Mouse (Mus musculus) forebrain, embryonic 13.5 days (tissue): Measurements from ENCODE around the gene St3gal4. TPM values are rescaled to one million over a fixed set of nuclear protein-coding genes. Genes with fewer than 3 reads are reported as not detected.
"Not testable (repeated sequence)": the region's sequence is repeated elsewhere in the genome, so short reads cannot be mapped to it uniquely, and the experiment has no call there.

Experiments used
- ATAC-seq: fragments of 200-750 bp; cut with Nextera tagmentation; 2 replicates; pipeline ENCODE4 v1.8.0; 2017
- H3K27ac ChIP-seq: fragments of 300-500 bp; sonication (generic); 2 replicates; pipeline ENCODE4 v1.5.1; 2015; ENCODE audit warnings: inconsistent platforms, mild to moderate bottlenecking, moderate library complexity
- H3K27me3 ChIP-seq: fragments of 300-500 bp; sonication (generic); 2 replicates; pipeline ENCODE4 v1.6.1; 2015; ENCODE audit warnings: mild to moderate bottlenecking, inconsistent platforms
- H3K36me3 ChIP-seq: fragments of 300-500 bp; sonication (generic); 2 replicates; pipeline ENCODE4 v1.6.1; 2015; ENCODE audit warnings: mild to moderate bottlenecking, inconsistent platforms; ENCODE audit not compliant: poor library complexity, severe bottlenecking
- H3K4me1 ChIP-seq: fragments of 300-500 bp; sonication (generic); 2 replicates; pipeline ENCODE4 v1.6.1; 2015; ENCODE audit warnings: inconsistent platforms
- H3K4me2 ChIP-seq: fragments of 300-500 bp; sonication (generic); 2 replicates; pipeline ENCODE4 v1.6.1; 2015; ENCODE audit warnings: inconsistent platforms, mild to moderate bottlenecking, moderate library complexity
- H3K4me3 ChIP-seq: fragments of 300-500 bp; sonication (generic); 2 replicates; pipeline ENCODE4 v1.5.1; 2015; ENCODE audit warnings: mild to moderate bottlenecking, inconsistent platforms
- H3K9ac ChIP-seq: fragments of 300-500 bp; sonication (generic); 2 replicates; pipeline ENCODE4 v1.6.1; 2015; ENCODE audit warnings: mild to moderate bottlenecking, inconsistent platforms
- H3K9me3 ChIP-seq: fragments of 300-500 bp; sonication (generic); replicated peaks from 2 replicates; pipeline ENCODE4 v1.6.1; 2016; ENCODE audit warnings: inconsistent platforms
- WGBS: fragments of 180-500 bp; shearing (Covaris S2); methylation state at CpG from one replicate; pipeline ENCODE4 v1.1.7; 2015; 5-methylcytosine and 5-hydroxymethylcytosine counted together
- polyA plus RNA-seq: library from polyadenylated mRNA; unstranded; fragments of >200 nt; fragmentation: Nextera tagmentation; extraction: Ambion mirVana; gene quantifications from 2 replicates; pipeline ENCODE4 v1.2.1, GENCODE M21; 2015

St3gal4 gene
- polyA plus RNA-seq, 1 experiment from 2014 or later: 10.8 TPM

DNA sequence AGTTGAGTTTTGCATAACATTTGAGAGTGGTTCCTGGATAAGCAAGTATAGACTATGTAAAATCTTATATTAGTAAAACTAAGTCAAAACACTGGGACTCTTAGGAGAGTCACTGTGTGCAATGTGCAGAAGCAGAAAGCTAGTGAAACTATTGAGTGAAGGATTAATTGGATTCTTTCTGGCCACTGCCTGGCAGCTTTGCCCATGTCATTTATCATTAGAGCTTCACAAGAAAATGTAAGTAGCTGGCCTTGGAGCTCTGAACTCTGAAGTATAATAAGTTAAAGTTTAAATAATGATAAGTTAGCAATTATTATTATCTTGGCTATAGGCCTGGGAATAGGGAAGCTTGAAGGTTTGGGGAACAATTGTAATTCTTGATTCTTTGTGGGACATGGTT, 29.8 kb upstream of the St3gal4 start:
- not testable (repeated sequence) for ATAC-seq, H3K36me3 ChIP-seq, H3K27ac ChIP-seq, H3K9me3 ChIP-seq, H3K4me1 ChIP-seq, H3K4me3 ChIP-seq, H3K4me2 ChIP-seq, H3K27me3 ChIP-seq, H3K9ac ChIP-seq

DNA sequence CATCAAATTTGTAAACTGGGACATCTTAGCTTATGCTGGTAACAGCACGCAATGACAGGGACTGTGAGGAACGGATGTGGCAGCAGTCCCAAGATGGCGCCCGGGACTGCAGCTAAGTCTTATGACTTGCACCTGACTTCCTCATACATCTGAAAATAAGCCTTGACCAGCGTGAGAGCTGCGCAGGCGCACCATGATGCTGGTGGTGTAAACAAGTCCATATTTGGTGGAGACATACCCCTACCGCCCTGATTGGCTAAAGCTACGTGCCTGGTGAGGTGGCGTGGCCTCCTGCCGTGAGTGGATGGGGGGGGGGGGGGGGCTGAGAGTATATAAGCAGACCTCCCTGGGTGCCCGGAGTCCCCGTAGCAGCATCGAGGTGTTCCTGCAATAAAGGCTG, 28.2 kb upstream of the St3gal4 start:
- H3K27me3 ChIP-seq, H3K36me3 ChIP-seq, H3K4me2 ChIP-seq, H3K4me1 ChIP-seq, ATAC-seq, H3K9me3 ChIP-seq, H3K27ac ChIP-seq, H3K4me3 ChIP-seq, H3K9ac ChIP-seq: not testable (repeated sequence)
- 96% methylated on average over 14 of the region's 14 CpGs for WGBS

DNA sequence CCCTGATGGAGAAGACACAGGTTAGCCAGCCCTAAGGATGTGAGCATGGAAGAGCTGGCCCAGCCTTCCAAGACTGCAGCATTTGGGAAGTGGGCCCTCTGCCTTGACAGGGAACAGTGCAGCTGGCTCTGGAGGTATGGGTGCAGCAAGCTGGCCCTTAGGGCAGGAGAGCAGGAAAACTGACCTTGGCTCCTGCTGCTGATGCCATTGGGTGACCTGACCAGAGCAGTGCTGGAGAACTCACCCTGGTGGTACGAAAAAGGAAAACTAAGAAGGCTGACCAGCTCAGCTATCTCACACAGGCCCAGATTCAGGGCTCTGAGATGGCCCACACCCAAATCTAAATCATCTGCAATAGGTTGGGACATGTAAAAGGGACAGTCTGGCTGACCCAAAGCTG, 26.8 kb upstream of the St3gal4 start:
- H3K9ac ChIP-seq: no peak overlapping the region
- H3K4me3 ChIP-seq: no peak overlapping the region
- no peaks in the 10 kb centered on the region for H3K4me1 ChIP-seq
- no peak overlapping the region for H3K27ac ChIP-seq
- 92% methylated on average over 1 of the region's 1 CpGs for WGBS
- no peaks in the 10 kb centered on the region for H3K27me3 ChIP-seq
- no peak overlapping the region for H3K4me2 ChIP-seq
- H3K36me3 ChIP-seq: no peaks in the 10 kb centered on the region
- ATAC-seq: no peak
- H3K9me3 ChIP-seq: no peaks in the 10 kb centered on the region

DNA sequence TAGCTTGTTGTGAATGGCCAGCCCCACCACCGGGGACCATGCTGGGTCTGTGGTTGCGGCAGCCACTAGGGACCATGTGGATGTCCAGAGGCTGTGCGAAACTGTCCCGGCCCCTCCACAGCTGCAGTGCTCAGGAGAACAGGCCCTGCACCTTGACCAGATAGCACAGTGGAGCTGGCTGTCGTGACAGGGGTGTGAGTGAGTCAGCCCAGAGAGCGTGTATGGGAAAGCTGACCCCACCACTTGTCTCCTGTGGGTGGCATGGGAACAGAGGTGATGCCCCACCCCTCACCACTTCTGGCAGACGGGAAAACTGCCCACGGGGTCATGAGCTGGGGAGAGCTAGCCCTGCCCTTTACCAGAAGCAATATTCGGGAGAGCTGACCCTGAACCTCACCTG, 26.1 kb upstream of the St3gal4 start:
- no peak overlapping the region for H3K9ac ChIP-seq
- no peak overlapping the region for H3K27ac ChIP-seq
- no peak for ATAC-seq
- H3K36me3 ChIP-seq: no peaks in the 10 kb centered on the region
- H3K4me3 ChIP-seq: no peak overlapping the region
- H3K9me3 ChIP-seq: no peaks in the 10 kb centered on the region
- no peaks in the 10 kb centered on the region for H3K27me3 ChIP-seq
- WGBS: 92% methylated on average over 9 of the region's 9 CpGs
- no peak overlapping the region for H3K4me2 ChIP-seq
- no peaks in the 10 kb centered on the region for H3K4me1 ChIP-seq

DNA sequence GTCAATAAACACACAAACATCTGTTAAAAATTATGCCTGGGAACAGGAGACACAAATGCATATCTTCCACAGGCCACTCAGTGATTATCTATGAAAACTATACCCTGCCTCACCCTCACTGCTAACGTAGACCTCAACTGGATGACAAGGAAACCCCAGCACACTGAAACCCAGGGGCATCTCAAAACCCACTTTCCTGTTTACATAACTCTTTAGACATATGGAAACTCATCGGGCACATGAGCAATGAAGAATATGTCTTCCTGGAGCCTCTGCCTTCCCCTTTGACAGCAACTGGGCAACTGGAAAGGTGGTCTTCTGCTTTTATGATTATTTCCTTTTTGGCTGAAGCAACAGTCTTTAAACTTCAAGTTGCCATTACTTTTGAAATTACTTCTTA, 23.2 kb upstream of the St3gal4 start:
- Histone ChIP-seq H3K4me1 (no peaks in the 10 kb centered on the region), H3K9ac (no peak overlapping the region), H3K36me3 (no peaks in the 10 kb centered on the region), H3K4me3 (no peak overlapping the region), H3K27ac (no peak overlapping the region), H3K4me2 (no peak overlapping the region), H3K9me3 (no peaks in the 10 kb centered on the region), H3K27me3 (no peaks in the 10 kb centered on the region)
- no peak for ATAC-seq
- WGBS: 90% methylated on average over 2 of the region's 2 CpGs

DNA sequence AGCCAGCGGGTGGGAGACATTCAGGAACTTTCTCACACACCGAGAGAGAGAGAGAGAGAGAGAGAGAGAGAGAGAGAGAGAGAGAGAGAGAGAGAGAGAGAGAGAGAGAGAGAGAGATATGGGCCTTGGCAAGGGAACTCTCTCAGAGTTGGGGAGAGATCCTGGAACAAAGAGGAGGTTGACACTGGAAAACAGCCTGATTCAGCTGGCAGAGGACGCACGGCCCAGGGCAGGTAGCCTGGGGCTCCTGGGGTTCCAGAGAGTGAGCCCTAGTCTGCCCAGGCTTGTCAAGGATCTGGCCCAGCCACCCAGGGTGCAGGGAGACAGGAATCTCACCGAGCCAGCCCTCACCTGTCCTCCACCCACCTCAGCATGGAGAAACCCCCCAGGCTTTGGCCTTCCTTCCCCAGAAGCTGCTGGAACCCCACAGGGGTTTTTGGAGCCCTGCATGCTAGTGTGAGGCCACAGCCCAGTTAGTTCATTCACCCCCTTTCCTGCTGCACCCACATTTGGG, 20.2 kb upstream of the St3gal4 start:
- Histone ChIP-seq H3K27ac (no peak overlapping the region), H3K4me2 (no peak overlapping the region), H3K27me3 (no peaks in the 10 kb centered on the region), H3K9me3 (no peaks in the 10 kb centered on the region), H3K4me1 (no peaks in the 10 kb centered on the region), H3K4me3 (no peak overlapping the region), H3K9ac (no peak overlapping the region), H3K36me3 (peaks cover 11% of the 10 kb centered on the region)
- ATAC-seq: no peak
- WGBS: 73% methylated on average over 5 of the region's 5 CpGs

DNA sequence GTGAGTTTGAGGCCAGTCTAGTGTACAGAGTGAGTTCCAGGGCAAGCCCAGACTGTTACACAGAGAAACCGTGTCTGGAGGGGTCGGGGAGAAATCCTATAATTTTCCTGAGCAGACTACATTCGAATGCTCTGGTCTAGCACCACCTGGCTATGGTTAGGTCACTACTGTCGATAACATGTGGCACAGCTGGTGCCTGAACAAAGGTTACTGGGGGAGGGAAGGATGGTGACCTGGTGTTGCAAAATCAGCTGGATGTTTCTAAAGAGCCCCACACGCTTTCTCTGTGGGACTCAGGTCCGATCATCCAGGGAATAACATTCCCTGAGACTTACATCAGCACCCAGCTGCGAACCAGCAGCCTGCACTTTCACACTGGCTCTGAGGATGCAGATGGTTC, 19.0 kb upstream of the St3gal4 start:
- H3K4me1 ChIP-seq: no peaks in the 10 kb centered on the region
- H3K4me3 ChIP-seq: no peak overlapping the region
- no peak overlapping the region for H3K27ac ChIP-seq
- no peak for ATAC-seq
- no peak overlapping the region for H3K9ac ChIP-seq
- H3K36me3 ChIP-seq: peaks cover 11% of the 10 kb centered on the region
- H3K27me3 ChIP-seq: no peaks in the 10 kb centered on the region
- H3K4me2 ChIP-seq: no peak overlapping the region
- WGBS: 83% methylated on average over 7 of the region's 7 CpGs
- no peaks in the 10 kb centered on the region for H3K9me3 ChIP-seq

DNA sequence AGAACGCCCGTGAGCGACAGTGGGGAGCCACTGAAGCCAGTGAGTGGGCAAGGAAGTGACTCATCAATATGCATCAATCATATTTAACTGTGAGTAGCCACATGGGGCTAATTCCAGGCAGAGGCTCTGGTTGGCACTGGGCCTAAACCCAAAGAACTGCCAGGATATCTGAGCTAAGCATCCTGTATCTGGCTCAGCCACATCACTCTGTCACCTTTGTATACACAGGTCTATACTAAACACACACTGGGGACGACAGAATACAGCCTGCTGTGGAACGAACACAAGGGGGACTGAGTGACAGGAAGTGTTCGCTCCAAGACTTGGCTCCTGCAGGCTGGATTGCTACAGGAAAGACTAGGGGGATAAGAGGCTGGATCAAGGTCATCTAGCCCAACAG, 16.5 kb upstream of the St3gal4 start:
- Histone ChIP-seq H3K4me1 (no peaks in the 10 kb centered on the region), H3K9ac (no peak overlapping the region), H3K36me3 (peaks cover 11% of the 10 kb centered on the region), H3K27ac (no peak overlapping the region), H3K27me3 (no peaks in the 10 kb centered on the region), H3K4me2 (no peak overlapping the region), H3K4me3 (no peak overlapping the region), H3K9me3 (no peaks in the 10 kb centered on the region)
- 78% methylated on average over 6 of the region's 6 CpGs for WGBS
- no peak for ATAC-seq

DNA sequence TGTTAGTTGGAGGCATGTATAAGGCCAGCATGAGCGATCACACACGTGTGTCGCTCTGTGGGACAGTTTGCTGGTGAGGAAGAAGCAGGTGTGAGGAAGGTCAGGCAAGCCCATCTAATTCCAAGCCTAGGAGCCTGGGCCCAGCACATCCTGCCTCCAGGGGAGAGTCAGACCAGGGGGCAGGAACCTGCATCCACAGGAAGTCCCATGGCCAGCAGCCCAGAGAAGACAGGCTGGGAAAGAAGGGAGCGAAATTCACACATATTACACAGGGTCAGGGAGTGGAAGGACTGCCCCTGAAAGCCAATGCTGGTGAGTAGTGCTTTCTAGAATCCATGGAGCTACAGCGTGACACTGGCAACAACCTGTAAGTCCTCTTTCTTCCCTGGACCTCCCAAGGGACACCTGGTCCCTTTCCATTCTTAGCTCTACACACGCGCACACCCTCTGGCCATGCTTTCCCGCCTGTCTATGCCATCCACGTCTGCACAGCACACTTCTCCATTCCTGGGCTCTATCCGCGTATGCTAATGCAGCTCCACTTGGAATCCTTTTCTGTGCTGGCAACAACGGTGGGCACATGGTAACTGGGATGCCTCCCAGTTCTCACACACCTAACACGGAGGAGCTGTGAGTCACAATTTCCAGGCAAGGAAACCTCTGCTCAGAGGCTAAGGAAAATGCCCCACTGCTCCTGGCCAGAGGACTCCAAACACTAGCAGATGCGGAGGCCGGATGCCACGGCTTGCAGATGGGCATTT, 12.7 kb upstream of the St3gal4 start:
- no peak overlapping the region for H3K4me3 ChIP-seq
- peak; percentile 58; the same call in 1 of the 2 replicates for ATAC-seq
- WGBS: 90% methylated on average over 16 of the region's 16 CpGs

DNA sequence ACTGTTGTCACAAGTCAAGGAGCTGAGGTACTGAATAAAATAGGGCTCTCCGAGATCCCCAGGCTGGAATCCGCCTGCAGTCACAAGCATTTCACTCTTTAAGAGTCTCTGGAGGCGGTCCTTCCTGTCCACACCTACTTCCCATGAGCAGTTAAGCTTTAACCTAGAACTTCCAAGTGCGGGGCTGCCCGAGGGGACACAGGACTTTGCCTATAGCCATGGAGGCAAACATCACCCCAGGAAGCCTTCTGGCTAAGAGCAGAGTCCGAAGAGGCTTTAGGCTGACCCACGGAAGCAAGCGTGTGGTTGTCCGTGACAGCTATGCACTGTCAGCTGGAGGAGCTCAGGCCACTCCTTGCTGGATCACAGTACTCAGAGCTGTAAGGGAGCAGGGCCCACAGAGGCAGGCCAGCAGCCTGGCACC, 9.9 kb upstream of the St3gal4 start:
- Histone ChIP-seq H3K4me3 (no peak overlapping the region), H3K4me1 (no peaks in the 10 kb centered on the region), H3K27me3 (no peaks in the 10 kb centered on the region), H3K9ac (no peak overlapping the region), H3K36me3 (peaks cover 38% of the 10 kb centered on the region), H3K9me3 (no peaks in the 10 kb centered on the region), H3K27ac (no peak overlapping the region), H3K4me2 (no peak overlapping the region)
- 91% methylated on average over 9 of the region's 9 CpGs for WGBS
- ATAC-seq: no peak

More for the DNA sequence above, 12.7 kb upstream of the St3gal4 start:
- Histone ChIP-seq H3K9ac (no peak overlapping the region), H3K27me3 (no peaks in the 10 kb centered on the region), H3K9me3 (no peaks in the 10 kb centered on the region), H3K4me1 (no peaks in the 10 kb centered on the region), H3K36me3 (peaks cover 32% of the 10 kb centered on the region), H3K4me2 (no peak overlapping the region), H3K27ac (no peak overlapping the region)

DNA sequence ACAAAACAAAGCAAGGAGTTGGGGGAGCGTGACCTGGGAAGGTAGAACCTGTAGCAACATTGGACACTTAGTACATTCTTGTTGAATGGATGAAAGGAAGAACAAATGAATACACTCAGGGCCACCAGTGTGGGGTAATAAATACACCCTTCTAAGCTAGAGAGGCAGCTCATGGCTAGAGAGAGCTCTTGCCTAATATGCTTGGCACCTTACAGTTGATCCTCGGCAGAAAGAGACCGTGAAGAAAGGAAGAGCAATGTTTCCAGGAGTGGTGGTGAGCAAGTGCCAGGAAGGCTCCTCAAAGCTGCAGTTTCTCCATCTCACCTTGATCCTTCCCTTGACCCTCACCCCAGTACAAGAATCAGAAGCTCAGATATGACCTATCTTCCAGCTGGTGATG, 9.5 kb upstream of the St3gal4 start:
- Histone ChIP-seq H3K27me3 (no peaks in the 10 kb centered on the region), H3K4me3 (no peak overlapping the region), H3K9me3 (no peaks in the 10 kb centered on the region), H3K4me2 (no peak overlapping the region), H3K4me1 (no peaks in the 10 kb centered on the region), H3K27ac (no peak overlapping the region), H3K9ac (no peak overlapping the region), H3K36me3 (peaks cover 42% of the 10 kb centered on the region)
- ATAC-seq: no peak
- WGBS: 91% methylated on average over 3 of the region's 3 CpGs

DNA sequence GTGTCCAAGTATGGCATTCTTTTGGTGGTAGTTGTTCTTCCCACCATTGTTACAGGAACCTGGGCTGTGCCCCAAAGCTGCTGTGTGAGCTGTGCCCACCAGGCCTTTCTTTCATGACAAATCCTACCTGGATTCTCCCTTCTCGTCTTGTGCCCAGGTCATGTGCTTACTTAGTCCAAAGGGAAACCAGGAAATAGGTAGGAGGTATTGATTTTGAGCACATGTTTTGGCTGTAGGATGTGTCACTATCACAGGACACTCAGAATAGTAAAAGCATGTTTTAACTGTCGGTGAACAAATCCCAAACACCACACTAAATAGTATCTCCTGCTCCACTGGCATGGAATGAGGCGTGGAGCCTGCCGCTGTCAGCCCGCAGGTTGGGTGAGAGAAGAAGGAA, 8.5 kb upstream of the St3gal4 start:
- ATAC-seq: no peak
- no peak overlapping the region for H3K9ac ChIP-seq
- H3K9me3 ChIP-seq: no peaks in the 10 kb centered on the region
- peaks cover 47% of the 10 kb centered on the region for H3K36me3 ChIP-seq
- H3K4me3 ChIP-seq: no peak overlapping the region
- H3K4me1 ChIP-seq: no peaks in the 10 kb centered on the region
- 90% methylated on average over 5 of the region's 5 CpGs for WGBS
- no peak overlapping the region for H3K4me2 ChIP-seq
- no peaks in the 10 kb centered on the region for H3K27me3 ChIP-seq
- no peak overlapping the region for H3K27ac ChIP-seq

DNA sequence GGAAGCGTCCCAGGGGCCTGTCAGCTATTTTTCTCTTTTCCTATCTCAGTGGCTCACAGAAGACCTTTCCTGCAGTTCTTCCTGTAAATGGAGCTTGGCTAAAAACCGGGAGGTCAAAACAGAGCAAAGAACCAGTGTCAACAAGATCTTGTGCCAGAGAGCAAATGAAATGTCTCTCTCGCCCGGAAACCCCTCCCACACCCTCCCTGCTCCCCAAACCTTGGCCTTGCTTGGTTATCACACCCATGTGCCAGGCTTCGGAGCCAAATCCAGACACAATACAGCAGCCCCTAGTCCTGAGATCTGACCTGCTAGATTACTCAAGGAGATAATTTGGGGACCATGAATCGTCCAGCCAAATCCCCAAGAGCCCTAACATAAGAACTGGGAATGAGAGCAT, 8.1 kb upstream of the St3gal4 start:
- Histone ChIP-seq H3K36me3 (peaks cover 50% of the 10 kb centered on the region), H3K4me3 (no peak overlapping the region), H3K4me1 (no peaks in the 10 kb centered on the region), H3K27ac (no peak overlapping the region), H3K9me3 (no peaks in the 10 kb centered on the region), H3K9ac (no peak overlapping the region), H3K27me3 (no peaks in the 10 kb centered on the region), H3K4me2 (no peak overlapping the region)
- no peak for ATAC-seq
- WGBS: 88% methylated on average over 6 of the region's 6 CpGs
